Mouse (Mus musculus) spleen, adult 2 months (tissue): Measurements from ENCODE around the gene Atp2a3.

ENCODE experiments used
- CTCF ChIP-seq: fragments of 200-500 bp; IDR thresholded peaks from 2 replicates; pipeline ENCODE4 v1.5.1; 2011; ENCODE audit warnings: mild to moderate bottlenecking, inconsistent platforms; ENCODE audit not compliant: insufficient read depth, insufficient read length, insufficient replicate concordance; ENCODE audit errors: extremely low read depth
- POLR2A ChIP-seq: fragments of 200-500 bp; IDR thresholded peaks from 2 replicates; pipeline ENCODE4 v1.6.1; 2011; ENCODE audit warnings: low read depth, low read length, inconsistent platforms

DNA sequence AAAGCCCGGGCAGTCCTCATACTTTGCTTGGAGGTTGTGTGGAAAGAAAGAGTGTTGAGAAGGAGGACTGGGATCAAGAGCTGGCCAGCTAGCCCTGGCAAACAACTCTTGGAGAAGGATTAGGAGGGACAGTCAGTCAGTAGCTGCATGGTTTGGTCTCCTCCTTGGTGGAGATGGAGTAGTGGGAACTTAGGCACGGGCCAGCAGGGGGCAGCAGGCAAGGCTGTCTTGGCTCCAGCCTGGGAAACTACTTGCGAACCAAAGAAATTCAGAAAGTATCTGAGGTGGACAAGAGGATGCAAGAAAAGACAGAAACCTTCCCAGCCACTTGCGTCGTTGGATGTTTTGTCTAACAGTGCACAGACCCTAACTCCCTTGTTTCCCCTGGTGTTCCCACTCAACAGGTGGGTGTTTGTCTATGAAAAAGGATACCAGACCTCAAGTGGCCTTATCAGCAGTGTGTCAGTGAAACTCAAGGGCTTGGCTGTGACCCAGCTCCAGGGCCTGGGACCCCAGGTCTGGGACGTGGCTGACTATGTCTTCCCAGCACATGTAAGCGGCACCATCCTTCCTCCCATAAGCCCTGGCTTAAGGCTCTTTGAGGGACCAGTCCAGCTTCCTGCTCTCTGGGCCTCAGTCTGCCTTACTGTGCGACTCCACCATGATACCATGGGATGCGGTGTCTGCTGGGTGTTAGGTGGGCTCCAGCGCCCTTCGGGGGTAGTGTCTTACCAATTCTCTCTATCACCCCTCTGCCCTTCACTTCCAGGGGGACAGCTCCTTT lies 46.9 kb downstream of the Atp2a3 start:
- TF ChIP-seq POLR2A = no peak
- TF ChIP-seq CTCF = peak; percentile 83
